ENCODE assay signal across 8 mouse cellular contexts in genomic region chr6:39419851-39420721, GRCm38 (mm10). TPM values are rescaled to one million over a fixed set of nuclear protein-coding genes. Genes with fewer than 3 reads are reported as not detected.
DNase-seq lines count a peak whose midpoint lies in the region; ATAC-seq and TF ChIP-seq lines count a peak whose summit lies in the region.

Gene Mkrn1 (minus strand): TSS chr6:39420462.

- DNase-seq in ES-E14 (ENCODE audit: low read depth, low spot score) = peak; percentile 97
- DNase-seq in cerebellum, adult 11-12 months = peak; percentile 93
- DNase-seq in heart, postnatal 36 days = peak; percentile 72 to 81
- DNase-seq in layer of hippocampus, adult 2 months (ENCODE audit: low spot score in 2 of 2) = peak; percentile 74 to 77
- peak; percentile 87 for DNase-seq in lung, embryonic 14.5 days
- DNase-seq in thymus, adult 2 months = peak; percentile 82

- in situ Hi-C loops in ES-E14 (cut with MboI; ENCODE audit: low sequenced_read_pairs in 2 of 2, unreplicated experiment in 2 of 2) = no loop called here

- peak within 1 kb of the TSS; percentile 96 for H3K9ac ChIP-seq in ES-E14 (ENCODE audit: insufficient read depth, low read depth, low read length, poor library complexity, severe bottlenecking)
- peak within 1 kb of the TSS; percentile 90 for H3K9ac ChIP-seq in forebrain, embryonic 16.5 days (replicated peaks; ENCODE audit: low read depth, low read length)
- H3K9ac ChIP-seq in lung, embryonic 14.5 days = peak within 1 kb of the TSS; percentile 72

- peak; percentile 94 for ATAC-seq in forebrain, embryonic 16.5 days
- ATAC-seq in lung, embryonic 14.5 days (ENCODE audit: insufficient read depth) = peak; percentile 93

- intact Hi-C loops in heart, postnatal 36 days (cut with DNase I) = loop anchor here (5.0 kb wide), 1 partner anchor 142 kb away; no protein-coding TSS in a partner anchor

- under 1% methylated on average over 66 of the region's 82 CpGs for WGBS in forebrain, embryonic 16.5 days
- WGBS in lung, embryonic 14.5 days = under 1% methylated on average over 70 of the region's 82 CpGs
- under 1% methylated on average over 82 of the region's 82 CpGs for WGBS in olfactory bulb, adult 2 months
- 1% methylated on average over 80 of the region's 82 CpGs for WGBS in thymus, adult 2 months

- peaks cover 5% of the 10 kb centered on the region; the same call in 1 of the 2 replicates for H3K36me3 ChIP-seq in ES-E14 (ENCODE audit: control insufficient read depth, insufficient read depth, low read length, poor library complexity, severe bottlenecking)
- no peaks in the 10 kb centered on the region for H3K36me3 ChIP-seq in forebrain, embryonic 16.5 days (ENCODE audit: control insufficient read depth, insufficient read depth)
- H3K36me3 ChIP-seq in lung, embryonic 14.5 days (ENCODE audit: insufficient read depth) = no peaks in the 10 kb centered on the region
- no peaks in the 10 kb centered on the region for H3K36me3 ChIP-seq in thymus, adult 2 months (ENCODE audit: control insufficient read depth, insufficient read depth, low read length)

- peak within 1 kb of the TSS; percentile 99 for H3K27ac ChIP-seq in ES-E14 (ENCODE audit: insufficient read depth, low read depth, low read length, poor library complexity, severe bottlenecking)
- H3K27ac ChIP-seq in forebrain, embryonic 16.5 days (ENCODE audit: low read length) = peak within 1 kb of the TSS; percentile 94
- peak within 1 kb of the TSS; percentile 95 for H3K27ac ChIP-seq in layer of hippocampus, adult 2 months
- H3K27ac ChIP-seq in lung, embryonic 14.5 days (ENCODE audit: low read depth) = peak within 1 kb of the TSS; percentile 78
- peak within 1 kb of the TSS; percentile 80 for H3K27ac ChIP-seq in olfactory bulb, adult 2 months (ENCODE audit: insufficient read depth, low read depth, low read length)
- H3K27ac ChIP-seq in thymus, adult 2 months (ENCODE audit: control insufficient read depth, insufficient read depth, low read length) = no peak within 1 kb of the TSS

- peak within 1 kb of the TSS; percentile 72 for H3K4me2 ChIP-seq in forebrain, embryonic 16.5 days (ENCODE audit: low read length)
- H3K4me2 ChIP-seq in lung, embryonic 14.5 days = peak within 1 kb of the TSS; percentile 74

- H3K9me3 ChIP-seq in ES-E14 (ENCODE audit: control insufficient read depth, insufficient read depth, low read depth, low read length) = no peaks in the 10 kb centered on the region
- H3K9me3 ChIP-seq in forebrain, embryonic 16.5 days (ENCODE audit: control insufficient read depth, low read length) = no peaks in the 10 kb centered on the region
- no peaks in the 10 kb centered on the region for H3K9me3 ChIP-seq in lung, embryonic 14.5 days (ENCODE audit: low read depth, low read length)

- TF ChIP-seq CTCF in layer of hippocampus, adult 2 months (conservative IDR thresholded peaks at IDR 0.05) = peak; percentile 16; the same call in 1 of the 2 replicates
- no peak for TF ChIP-seq CTCF in lung, embryonic 14.5 days (IDR thresholded peaks at IDR 0.05; ENCODE audit: low read depth)
- TF ChIP-seq CTCF in olfactory bulb, adult 2 months (IDR thresholded peaks at IDR 0.05; ENCODE audit: insufficient read depth, low read depth, low read length) = no peak
- TF ChIP-seq CTCF in thymus, adult 2 months (IDR thresholded peaks at IDR 0.05; ENCODE audit: borderline replicate concordance, control insufficient read depth, extremely low read depth, insufficient read depth, low read length, poor library complexity) = no peak

- H3K4me3 ChIP-seq in ES-E14 (ENCODE audit: insufficient read depth in 1 of 2, low read depth in 1 of 2, low read length in 2 of 2, poor library complexity in 1 of 2, severe bottlenecking in 1 of 2) = peak within 1 kb of the TSS; percentile 95
- peak within 1 kb of the TSS; percentile 90 for H3K4me3 ChIP-seq in forebrain, embryonic 16.5 days (replicated peaks; ENCODE audit: low read length)
- H3K4me3 ChIP-seq in layer of hippocampus, adult 2 months = peak within 1 kb of the TSS; percentile 80
- peak within 1 kb of the TSS; percentile 97 for H3K4me3 ChIP-seq in lung, embryonic 14.5 days (ENCODE audit: low read depth, low read length)
- peak within 1 kb of the TSS; percentile 92 for H3K4me3 ChIP-seq in olfactory bulb, adult 2 months (ENCODE audit: insufficient read depth, low read depth, low read length)
- peak within 1 kb of the TSS; percentile 95 for H3K4me3 ChIP-seq in thymus, adult 2 months (ENCODE audit: control insufficient read depth, insufficient read depth, low read length)

- H3K4me1 ChIP-seq in ES-E14 (ENCODE audit: control insufficient read depth in 2 of 2, insufficient read depth in 2 of 2, low read length in 2 of 2, poor library complexity in 1 of 2) = peaks cover 3 to 7% of the 10 kb centered on the region in 2 experiments; a peak in 3 of 4 replicates
- H3K4me1 ChIP-seq in forebrain, embryonic 16.5 days (replicated peaks; ENCODE audit: control insufficient read depth, insufficient read depth, low read length) = peaks cover 13% of the 10 kb centered on the region
- H3K4me1 ChIP-seq in lung, embryonic 14.5 days (ENCODE audit: insufficient read depth) = no peaks in the 10 kb centered on the region
- H3K4me1 ChIP-seq in olfactory bulb, adult 2 months (ENCODE audit: control insufficient read depth, insufficient read depth, low read length) = peaks cover 4% of the 10 kb centered on the region; the same call in 1 of the 2 replicates
- H3K4me1 ChIP-seq in thymus, adult 2 months (replicated peaks; ENCODE audit: control insufficient read depth, insufficient read depth, low read length) = no peaks in the 10 kb centered on the region; the same call in 1 of the 2 replicates

- TF ChIP-seq POLR2A in olfactory bulb, adult 2 months (IDR thresholded peaks at IDR 0.05; ENCODE audit: insufficient read depth, low read depth, low read length) = peak; percentile 37
- TF ChIP-seq POLR2A in thymus, adult 2 months (IDR thresholded peaks at IDR 0.05; ENCODE audit: control insufficient read depth, extremely low read depth, insufficient read depth, low read length, poor library complexity) = peak; percentile 52; the same call in 1 of the 2 replicates

- H3K27me3 ChIP-seq in forebrain, embryonic 16.5 days (replicated peaks; ENCODE audit: control insufficient read depth, insufficient read depth, low read length) = no peaks in the 10 kb centered on the region
- 0 out of 2 replicates have a peak, but pooled peaks cover 16% of the 10 kb centered on the region for H3K27me3 ChIP-seq in lung, embryonic 14.5 days (ENCODE audit: insufficient read depth, low read length)
- H3K27me3 ChIP-seq in thymus, adult 2 months (ENCODE audit: control insufficient read depth, insufficient read depth, low read length) = no peaks in the 10 kb centered on the region

TF ChIP-seq in ES-E14, 5 proteins besides CTCF, POLR2A, EP300 and RAD21:
- TF ChIP-seq CHD2 (IDR thresholded peaks at IDR 0.05; ENCODE audit: low read depth, low read length) = 0 out of 2 replicates have a peak, but pooled peaks have one; percentile 3
- 0 out of 2 replicates have a peak, but pooled peaks have one; percentile 3 for TF ChIP-seq HCFC1 (IDR thresholded peaks at IDR 0.05; ENCODE audit: borderline replicate concordance, insufficient read depth, low read length)
- no peak for TF ChIP-seq ZNF384 (IDR thresholded peaks at IDR 0.05; ENCODE audit: low read depth, low read length)

RNA-seq across cellular contexts. Expression of gene Mkrn1, which starts in this region (rescaled TPM):
- total RNA-seq in ES-E14 (2012; rRNA removed) = 652 and 719 TPM in 2 replicates
- polyA plus RNA-seq in forebrain, embryonic 16.5 days (2015; fragmentation: Nextera tagmentation; extraction: Ambion mirVana) = 240 and 244 TPM in 2 replicates
- 10 to 100 TPM; 60.7 to 80.6 TPM for total RNA-seq in heart, postnatal 36 days (2021)
- 100 to 1,000 TPM; 116 to 119 TPM for total RNA-seq in layer of hippocampus, adult 2 months (2021)
- 59.6 and 61.2 TPM in 2 replicates for polyA plus RNA-seq in lung, embryonic 14.5 days (2014; fragmentation: Nextera tagmentation; extraction: Ambion mirVana)
- polyA plus RNA-seq in olfactory bulb, adult 2 months (2012; ENCODE audit: insufficient read depth, insufficient read length, low replicate concordance, missing spikeins) = not detected in 2 replicates
- polyA plus RNA-seq in thymus, adult 2 months (2012; rRNA removed) = 44.3 and 45.8 TPM in 2 replicates
